Mouse (Mus musculus): ENCODE data around the gene Pabpc6. TPM values are rescaled to one million over a fixed set of nuclear protein-coding genes. Genes with fewer than 3 reads are reported as not detected.

Pabpc6 gene
- polyA plus RNA-seq, 1 experiment from 2014 or later = not detected

DNA sequence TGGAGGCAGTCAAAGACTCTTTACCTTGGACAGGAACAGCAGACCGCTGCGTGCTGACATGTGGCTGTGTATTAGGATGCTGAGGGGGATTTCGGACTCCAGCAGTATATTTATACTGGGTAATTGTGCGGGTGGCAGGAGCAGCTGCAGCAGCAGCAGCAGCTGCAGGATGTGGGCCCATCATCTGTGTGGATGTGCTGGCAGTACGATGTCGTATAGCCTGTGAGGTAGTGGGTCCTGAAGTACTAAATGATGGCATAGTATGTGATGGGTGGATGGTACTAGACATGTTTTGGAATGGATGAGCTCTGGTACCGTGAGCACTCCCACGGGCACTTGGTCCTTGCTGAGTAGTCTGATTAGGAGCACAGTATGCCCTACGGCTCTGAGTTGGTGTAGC, 1.6 kb downstream of the Pabpc6 start:
- Histone ChIP-seq H3K4me2 (no peak overlapping the region), H3K9me3 (ENCODE audit: control insufficient read depth, low read length) (no peaks in the 10 kb centered on the region; the same call in 1 of the 2 replicates), H3K9ac (ENCODE audit: low read length) (no peak overlapping the region), H3K4me3 (ENCODE audit: low read depth, low read length) (no peak overlapping the region), H3K36me3 (ENCODE audit: control insufficient read depth, insufficient read depth, low read length) (no peaks in the 10 kb centered on the region), H3K27me3 (ENCODE audit: control insufficient read depth, insufficient read depth, low read length) (no peaks in the 10 kb centered on the region), H3K4me1 (ENCODE audit: control insufficient read depth, insufficient read depth, low read length) (no peaks in the 10 kb centered on the region), H3K27ac (ENCODE audit: low read depth, low read length) (no peak overlapping the region)
- ATAC-seq (ENCODE audit: low FRiP score) (no peak), DNase-seq (ENCODE audit: low spot score, missing footprints) (no peak)
- 97% methylated on average over 9 of the region's 9 CpGs for WGBS

DNA sequence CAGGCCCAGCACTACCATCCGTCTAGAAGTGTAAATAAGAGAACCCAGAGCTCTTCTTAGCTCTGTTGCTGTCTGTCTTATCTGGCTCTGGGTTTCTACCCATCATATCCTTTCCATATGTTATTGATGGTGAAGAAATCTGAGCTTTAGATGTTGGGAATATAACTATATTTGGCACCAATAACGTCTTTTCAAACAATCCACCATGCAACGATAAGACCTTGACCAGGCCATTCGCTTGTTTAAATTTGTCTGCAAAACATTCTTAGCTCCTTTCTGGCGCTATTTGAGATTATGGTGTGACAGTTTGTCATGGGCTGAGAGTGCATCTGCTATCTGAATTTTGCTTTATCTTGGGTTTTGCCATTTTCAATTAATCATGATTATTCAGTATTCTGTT, 10.9 kb downstream of the Pabpc6 start:
- H3K9ac ChIP-seq (ENCODE audit: low read length) = no peak overlapping the region
- WGBS = 91% methylated on average over 5 of the region's 5 CpGs
- no peaks in the 10 kb centered on the region for H3K4me1 ChIP-seq (ENCODE audit: control insufficient read depth, insufficient read depth, low read length)
- no peak overlapping the region for H3K4me3 ChIP-seq (ENCODE audit: low read depth, low read length)
- ATAC-seq (ENCODE audit: low FRiP score) = no peak
- peak; percentile 60 for DNase-seq (ENCODE audit: low spot score, missing footprints)
- H3K9me3 ChIP-seq (ENCODE audit: control insufficient read depth, low read length) = no peaks in the 10 kb centered on the region
- H3K27ac ChIP-seq (ENCODE audit: low read depth, low read length) = no peak overlapping the region
- no peaks in the 10 kb centered on the region for H3K27me3 ChIP-seq (ENCODE audit: control insufficient read depth, insufficient read depth, low read length)
- H3K4me2 ChIP-seq = no peak overlapping the region
- no peaks in the 10 kb centered on the region for H3K36me3 ChIP-seq (ENCODE audit: control insufficient read depth, insufficient read depth, low read length)

- no peak overlapping the region for H3K4me3 ChIP-seq (ENCODE audit: low read depth, low read length)
- no peak for ATAC-seq (ENCODE audit: low FRiP score)
- no peak overlapping the region for H3K4me2 ChIP-seq
- 91% methylated on average over 3 of the region's 3 CpGs for WGBS
- H3K9me3 ChIP-seq (ENCODE audit: control insufficient read depth, low read length) = no peaks in the 10 kb centered on the region
- H3K27me3 ChIP-seq (ENCODE audit: control insufficient read depth, insufficient read depth, low read length) = no peaks in the 10 kb centered on the region
- H3K4me1 ChIP-seq (ENCODE audit: control insufficient read depth, insufficient read depth, low read length) = no peaks in the 10 kb centered on the region
- H3K36me3 ChIP-seq (ENCODE audit: control insufficient read depth, insufficient read depth, low read length) = no peaks in the 10 kb centered on the region
- DNase-seq (ENCODE audit: low spot score, missing footprints) = no peak
- no peak overlapping the region for H3K9ac ChIP-seq (ENCODE audit: low read length)
- H3K27ac ChIP-seq (ENCODE audit: low read depth, low read length) = no peak overlapping the region
Measured at GRCm38 (mm10) chr17:9654155-9654554, 15.4 kb downstream of the Pabpc6 start.

DNA sequence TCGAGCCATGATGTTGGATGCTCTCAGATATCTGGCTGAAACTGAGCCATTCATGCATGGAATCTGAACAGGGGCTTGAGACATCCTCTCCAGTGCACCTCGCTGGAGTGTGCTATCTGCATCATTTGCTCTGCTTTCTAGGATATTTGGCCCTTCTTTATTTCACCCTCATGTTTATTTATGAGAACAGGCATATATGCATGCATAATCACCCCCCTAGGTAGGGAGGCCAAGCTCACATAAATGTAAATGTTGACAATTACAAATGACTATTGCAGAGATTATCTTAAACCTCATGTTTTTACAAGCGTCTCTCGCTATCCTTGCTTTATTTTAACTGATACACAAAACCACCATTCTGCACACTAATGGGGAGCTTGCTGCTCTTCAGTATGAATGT, 21.9 kb downstream of the Pabpc6 start:
- no peaks in the 10 kb centered on the region for H3K27me3 ChIP-seq (ENCODE audit: control insufficient read depth, insufficient read depth, low read length)
- peaks cover 3% of the 10 kb centered on the region for H3K4me1 ChIP-seq (ENCODE audit: control insufficient read depth, insufficient read depth, low read length)
- 68% methylated on average over 4 of the region's 4 CpGs for WGBS
- peak; percentile 85 for DNase-seq (ENCODE audit: low spot score, missing footprints)
- H3K9me3 ChIP-seq (ENCODE audit: control insufficient read depth, low read length) = no peaks in the 10 kb centered on the region
- no peak overlapping the region for H3K27ac ChIP-seq (ENCODE audit: low read depth, low read length)
- H3K36me3 ChIP-seq (ENCODE audit: control insufficient read depth, insufficient read depth, low read length) = no peaks in the 10 kb centered on the region
- no peak overlapping the region for H3K9ac ChIP-seq (ENCODE audit: low read length)
- no peak overlapping the region for H3K4me2 ChIP-seq
- no peak for ATAC-seq (ENCODE audit: low FRiP score)
- H3K4me3 ChIP-seq (ENCODE audit: low read depth, low read length) = no peak overlapping the region

GRCm38 (mm10) chr17:9643657-9644180, 25.8 kb downstream of the Pabpc6 start:
- H3K4me2 ChIP-seq = no peak overlapping the region
- H3K9ac ChIP-seq (ENCODE audit: low read length) = no peak overlapping the region
- H3K36me3 ChIP-seq (ENCODE audit: control insufficient read depth, insufficient read depth, low read length) = no peaks in the 10 kb centered on the region
- peaks cover 3% of the 10 kb centered on the region for H3K4me1 ChIP-seq (ENCODE audit: control insufficient read depth, insufficient read depth, low read length)
- ATAC-seq (ENCODE audit: low FRiP score) (no peak), DNase-seq (ENCODE audit: low spot score, missing footprints) (peak; percentile 64)
- no peaks in the 10 kb centered on the region for H3K27me3 ChIP-seq (ENCODE audit: control insufficient read depth, insufficient read depth, low read length)
- no peaks in the 10 kb centered on the region for H3K9me3 ChIP-seq (ENCODE audit: control insufficient read depth, low read length)
- no peak overlapping the region for H3K27ac ChIP-seq (ENCODE audit: low read depth, low read length)
- H3K4me3 ChIP-seq (ENCODE audit: low read depth, low read length) = no peak overlapping the region
- WGBS = 82% methylated on average over 7 of the region's 7 CpGs

DNA sequence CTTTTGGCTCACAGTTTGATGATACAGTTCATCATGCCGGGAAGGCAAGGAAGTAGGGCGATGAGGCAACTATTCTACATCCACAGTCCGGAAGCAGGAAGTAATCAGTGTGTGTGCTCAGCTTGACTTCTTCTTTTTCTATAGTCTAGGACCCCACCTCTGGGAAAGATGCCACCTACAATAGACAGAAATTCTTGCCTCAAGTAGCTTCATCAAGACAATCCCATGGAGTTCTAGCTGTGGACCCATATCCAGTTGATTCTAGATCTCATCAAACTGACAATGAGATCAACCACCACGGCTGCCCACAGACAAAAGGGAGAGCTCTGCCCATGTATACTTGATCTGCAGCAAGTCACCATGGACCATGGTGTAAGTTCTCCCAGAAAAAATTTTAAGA, 32.5 kb downstream of the Pabpc6 start:
- no peaks in the 10 kb centered on the region; the same call in 1 of the 2 replicates for H3K4me1 ChIP-seq (ENCODE audit: control insufficient read depth, insufficient read depth, low read length)
- H3K27me3 ChIP-seq (ENCODE audit: control insufficient read depth, insufficient read depth, low read length) = no peaks in the 10 kb centered on the region
- no peak overlapping the region for H3K9ac ChIP-seq (ENCODE audit: low read length)
- H3K36me3 ChIP-seq (ENCODE audit: control insufficient read depth, insufficient read depth, low read length) = no peaks in the 10 kb centered on the region
- WGBS = 88% methylated on average over 4 of the region's 4 CpGs
- ATAC-seq (ENCODE audit: low FRiP score) (no peak), DNase-seq (ENCODE audit: low spot score, missing footprints) (no peak)
- H3K4me2 ChIP-seq = no peak overlapping the region
- H3K4me3 ChIP-seq (ENCODE audit: low read depth, low read length) = no peak overlapping the region
- H3K9me3 ChIP-seq (ENCODE audit: control insufficient read depth, low read length) = no peaks in the 10 kb centered on the region
- no peak overlapping the region for H3K27ac ChIP-seq (ENCODE audit: low read depth, low read length)

DNA sequence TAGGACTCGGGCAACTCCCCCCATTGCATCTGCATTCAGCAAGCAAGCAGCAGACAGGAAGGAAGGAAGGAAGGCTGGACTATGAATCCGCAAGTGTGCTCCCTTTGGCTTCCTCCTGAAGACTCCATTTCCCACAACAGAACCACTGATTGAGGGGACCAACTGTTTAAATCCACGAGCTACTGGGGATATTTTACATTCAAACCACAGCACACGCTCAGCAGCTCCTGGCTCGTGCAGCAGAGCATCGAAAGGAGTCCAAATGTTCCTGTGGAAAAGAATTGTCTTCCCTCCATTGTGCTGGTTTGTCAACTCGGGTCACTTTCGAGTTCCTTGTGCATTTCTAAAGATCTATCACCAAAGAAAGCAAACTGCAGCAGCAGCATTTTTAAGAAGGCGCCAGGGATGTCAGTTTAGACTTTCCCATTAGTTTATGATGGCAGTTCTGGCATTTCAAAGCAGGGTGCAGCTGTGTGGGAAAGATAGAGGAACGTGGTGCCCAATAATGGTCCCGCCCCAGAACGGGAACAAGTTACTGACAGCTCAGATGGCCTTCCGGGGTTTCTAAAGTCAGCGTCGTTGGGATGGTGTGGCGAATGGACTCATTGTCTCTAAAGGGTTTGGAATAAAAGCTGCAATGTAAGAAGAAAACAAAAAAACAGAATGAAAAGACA, 36.8 kb downstream of the Pabpc6 start:
- Histone ChIP-seq H3K4me3 (ENCODE audit: low read depth, low read length) (no peak overlapping the region), H3K36me3 (ENCODE audit: control insufficient read depth, insufficient read depth, low read length) (no peaks in the 10 kb centered on the region), H3K4me1 (ENCODE audit: control insufficient read depth, insufficient read depth, low read length) (peaks cover 3% of the 10 kb centered on the region; the same call in 1 of the 2 replicates), H3K4me2 (no peak overlapping the region), H3K27ac (ENCODE audit: low read depth, low read length) (no peak overlapping the region), H3K9me3 (ENCODE audit: control insufficient read depth, low read length) (no peaks in the 10 kb centered on the region), H3K27me3 (ENCODE audit: control insufficient read depth, insufficient read depth, low read length) (no peaks in the 10 kb centered on the region), H3K9ac (ENCODE audit: low read length) (no peak overlapping the region)
- ATAC-seq (ENCODE audit: low FRiP score) = no peak
- WGBS = 73% methylated on average over 16 of the region's 16 CpGs
- DNase-seq (ENCODE audit: low spot score, missing footprints) = no peak

- Histone ChIP-seq H3K4me3 (ENCODE audit: low read depth, low read length) (no peak overlapping the region), H3K27ac (ENCODE audit: low read depth, low read length) (no peak overlapping the region), H3K27me3 (ENCODE audit: control insufficient read depth, insufficient read depth, low read length) (no peaks in the 10 kb centered on the region), H3K4me1 (ENCODE audit: control insufficient read depth, insufficient read depth, low read length) (peaks cover 3% of the 10 kb centered on the region; the same call in 1 of the 2 replicates), H3K9me3 (ENCODE audit: control insufficient read depth, low read length) (no peaks in the 10 kb centered on the region), H3K9ac (ENCODE audit: low read length) (no peak overlapping the region), H3K4me2 (no peak overlapping the region), H3K36me3 (ENCODE audit: control insufficient read depth, insufficient read depth, low read length) (no peaks in the 10 kb centered on the region)
- ATAC-seq (ENCODE audit: low FRiP score) (no peak), DNase-seq (ENCODE audit: low spot score, missing footprints) (no peak)
- WGBS = 77% methylated on average over 5 of the region's 5 CpGs
Measured at GRCm38 (mm10) chr17:9632140-9632539, 37.4 kb downstream of the Pabpc6 start.

GRCm38 (mm10) chr17:9631081-9631480, 38.4 kb downstream of the Pabpc6 start:
- WGBS = 49% methylated on average over 1 of the region's 1 CpGs
- no peak overlapping the region for H3K4me2 ChIP-seq
- H3K9me3 ChIP-seq (ENCODE audit: control insufficient read depth, low read length) = no peaks in the 10 kb centered on the region
- H3K36me3 ChIP-seq (ENCODE audit: control insufficient read depth, insufficient read depth, low read length) = no peaks in the 10 kb centered on the region
- DNase-seq (ENCODE audit: low spot score, missing footprints) (peak; percentile 92), ATAC-seq (ENCODE audit: low FRiP score) (peak; percentile 76)
- no peak overlapping the region for H3K9ac ChIP-seq (ENCODE audit: low read length)
- H3K27me3 ChIP-seq (ENCODE audit: control insufficient read depth, insufficient read depth, low read length) = no peaks in the 10 kb centered on the region
- no peak overlapping the region; the same call in 1 of the 2 replicates for H3K27ac ChIP-seq (ENCODE audit: low read depth, low read length)
- H3K4me3 ChIP-seq (ENCODE audit: low read depth, low read length) = no peak overlapping the region
- H3K4me1 ChIP-seq (ENCODE audit: control insufficient read depth, insufficient read depth, low read length) = peaks cover 3% of the 10 kb centered on the region; the same call in 1 of the 2 replicates

Data from midbrain, embryonic 11.5 days (tissue).